Mouse (Mus musculus): ENCODE measurements at regions not wholly inside any gene's neighbourhood (a gene's known extent, or its start where the extent isn't known, plus 50 kb on each side); places are given as distances from the start of the nearest gene placed in this dataset.

- no peaks in the 10 kb centered on the region for H3K4me1 ChIP-seq (ENCODE audit: control insufficient read depth, insufficient read depth, low read length)
- no peaks in the 10 kb centered on the region for H3K27me3 ChIP-seq (ENCODE audit: control insufficient read depth, insufficient read depth, low read length)
- no peak overlapping the region for H3K27ac ChIP-seq
- peak; percentile 80 to 88 for DNase-seq
- TF ChIP-seq POLR2A (IDR thresholded peaks at IDR 0.05; ENCODE audit: insufficient read depth, low read depth, low read length) (no peak), EP300 (IDR thresholded peaks at IDR 0.05; ENCODE audit: insufficient read depth, low read depth, low read length) (peak; percentile 52; the same call in 1 of the 2 replicates), CTCF (IDR thresholded peaks at IDR 0.05) (peak; percentile 97)
- 0 out of 2 replicates have a peak overlapping the region, but pooled peaks have one; percentile 28 for H3K9ac ChIP-seq (ENCODE audit: low read depth, low read length)
- no peaks in the 10 kb centered on the region for H3K36me3 ChIP-seq (ENCODE audit: control insufficient read depth, insufficient read depth, low read length)
- 4% methylated on average over 18 of the region's 18 CpGs for WGBS
- intact Hi-C loops (cut with DNase I): loop anchor here (1.0 kb wide), 1 partner anchor 419 kb away; no protein-coding TSS in a partner anchor
- H3K79me2 ChIP-seq (replicated peaks; ENCODE audit: control insufficient read depth, insufficient read depth, low read length): no peaks in the 10 kb centered on the region
- peak overlapping the region; percentile 29; the same call in 1 of the 2 replicates for H3K4me3 ChIP-seq
These were observed 88.4 kb upstream of the Rpl34 start for GRCm38 (mm10) chr3:130818467-130819030.

GRCm38 (mm10) chr3:130809696-130810665 lies 79.8 kb upstream of the Rpl34 start:
- WGBS: 62% methylated on average over 19 of the region's 19 CpGs

GRCm38 (mm10) chr3:130805345-130805744 lies 75.1 kb upstream of the Rpl34 start:
- no peak overlapping the region for H3K27ac ChIP-seq
- 85% methylated on average over 3 of the region's 3 CpGs for WGBS
- DNase-seq: no peak
- H3K4me1 ChIP-seq (ENCODE audit: control insufficient read depth, insufficient read depth, low read length): no peaks in the 10 kb centered on the region
- no peak for TF ChIP-seq POLR2A (IDR thresholded peaks at IDR 0.05; ENCODE audit: insufficient read depth, low read depth, low read length)
- TF ChIP-seq CTCF (IDR thresholded peaks at IDR 0.05): no peak
- TF ChIP-seq EP300 (IDR thresholded peaks at IDR 0.05; ENCODE audit: insufficient read depth, low read depth, low read length): no peak
- H3K4me3 ChIP-seq: no peak overlapping the region
- no peaks in the 10 kb centered on the region for H3K27me3 ChIP-seq (ENCODE audit: control insufficient read depth, insufficient read depth, low read length)
- no peak overlapping the region for H3K9ac ChIP-seq (ENCODE audit: low read depth, low read length)
- no peaks in the 10 kb centered on the region for H3K79me2 ChIP-seq (replicated peaks; ENCODE audit: control insufficient read depth, insufficient read depth, low read length)
- no peaks in the 10 kb centered on the region for H3K36me3 ChIP-seq (ENCODE audit: control insufficient read depth, insufficient read depth, low read length)
- intact Hi-C loops (cut with DNase I): no loop called here

More at GRCm38 (mm10) chr3:130809696-130810665, 79.8 kb upstream of the Rpl34 start:
- Histone ChIP-seq H3K4me3 (no peak overlapping the region), H3K27ac (no peak overlapping the region), H3K79me2 (replicated peaks; ENCODE audit: control insufficient read depth, insufficient read depth, low read length) (no peaks in the 10 kb centered on the region), H3K27me3 (ENCODE audit: control insufficient read depth, insufficient read depth, low read length) (no peaks in the 10 kb centered on the region), H3K9ac (ENCODE audit: low read depth, low read length) (no peak overlapping the region), H3K36me3 (ENCODE audit: control insufficient read depth, insufficient read depth, low read length) (no peaks in the 10 kb centered on the region), H3K4me1 (ENCODE audit: control insufficient read depth, insufficient read depth, low read length) (no peaks in the 10 kb centered on the region)
- no peak for TF ChIP-seq POLR2A (IDR thresholded peaks at IDR 0.05; ENCODE audit: insufficient read depth, low read depth, low read length)
- no peak for TF ChIP-seq EP300 (IDR thresholded peaks at IDR 0.05; ENCODE audit: insufficient read depth, low read depth, low read length)
- no peak for TF ChIP-seq CTCF (IDR thresholded peaks at IDR 0.05)
- intact Hi-C loops (cut with DNase I): no loop called here
- DNase-seq: no peak

- TF ChIP-seq POLR2A (IDR thresholded peaks at IDR 0.05; ENCODE audit: insufficient read depth, low read depth, low read length) (no peak), CTCF (IDR thresholded peaks at IDR 0.05) (no peak), EP300 (IDR thresholded peaks at IDR 0.05; ENCODE audit: insufficient read depth, low read depth, low read length) (no peak)
- H3K27me3 ChIP-seq (ENCODE audit: control insufficient read depth, insufficient read depth, low read length): no peaks in the 10 kb centered on the region
- no peak for DNase-seq
- H3K27ac ChIP-seq: no peak overlapping the region
- H3K79me2 ChIP-seq (replicated peaks; ENCODE audit: control insufficient read depth, insufficient read depth, low read length): no peaks in the 10 kb centered on the region
- H3K4me3 ChIP-seq: no peak overlapping the region
- H3K9ac ChIP-seq (ENCODE audit: low read depth, low read length): no peak overlapping the region
- no peaks in the 10 kb centered on the region for H3K4me1 ChIP-seq (ENCODE audit: control insufficient read depth, insufficient read depth, low read length)
- H3K36me3 ChIP-seq (ENCODE audit: control insufficient read depth, insufficient read depth, low read length): no peaks in the 10 kb centered on the region
- intact Hi-C loops (cut with DNase I): no loop called here
- WGBS: 52% methylated on average over 6 of the region's 6 CpGs
These were observed 74.1 kb upstream of the Rpl34 start for GRCm38 (mm10) chr3:130804327-130804662.

- no peak for DNase-seq
- no peaks in the 10 kb centered on the region for H3K4me1 ChIP-seq (ENCODE audit: control insufficient read depth, insufficient read depth, low read length)
- H3K27ac ChIP-seq: no peak overlapping the region
- intact Hi-C loops (cut with DNase I): no loop called here
- H3K27me3 ChIP-seq (ENCODE audit: control insufficient read depth, insufficient read depth, low read length): no peaks in the 10 kb centered on the region
- H3K4me3 ChIP-seq: no peak overlapping the region
- H3K79me2 ChIP-seq (replicated peaks; ENCODE audit: control insufficient read depth, insufficient read depth, low read length): no peaks in the 10 kb centered on the region
- no peak overlapping the region for H3K9ac ChIP-seq (ENCODE audit: low read depth, low read length)
- WGBS: 35% methylated on average over 12 of the region's 12 CpGs
- no peak for TF ChIP-seq EP300 (IDR thresholded peaks at IDR 0.05; ENCODE audit: insufficient read depth, low read depth, low read length)
- no peak for TF ChIP-seq CTCF (IDR thresholded peaks at IDR 0.05)
- no peak for TF ChIP-seq POLR2A (IDR thresholded peaks at IDR 0.05; ENCODE audit: insufficient read depth, low read depth, low read length)
- H3K36me3 ChIP-seq (ENCODE audit: control insufficient read depth, insufficient read depth, low read length): no peaks in the 10 kb centered on the region
These were observed 73.6 kb upstream of the Rpl34 start for GRCm38 (mm10) chr3:130803591-130804326.

All from heart, adult 2 months (tissue).